Mouse (Mus musculus) retina, postnatal 7 days (tissue): Measurements from ENCODE around the gene Olfr90.
"Not testable (repeated sequence)": the region's sequence is repeated elsewhere in the genome, so short reads cannot be mapped to it uniquely, and the experiment has no call there.

Source experiments
- DNase-seq: peaks from one replicate; pipeline ENCODE4 v3.0.0-alpha.2; 2012; ENCODE audit warnings: low read depth, low spot score

Olfr90 gene

GRCm38 (mm10) chr17:37088399-37088798 is at the start of gene Olfr90:
TSS of gene Olfr90 (minus strand) at chr17:37088499.
- no peak for DNase-seq

GRCm38 (mm10) chr17:37131366-37131765 is 43.1 kb upstream of the Olfr90 start:
- not testable (repeated sequence) for DNase-seq

GRCm38 (mm10) chr17:37119988-37120387 is 31.7 kb upstream of the Olfr90 start, which contains the start of gene Olfr92:
TSS of gene Olfr92 (minus strand) at chr17:37120088.
- DNase-seq, result no peak

- no peak for DNase-seq
Measured at GRCm38 (mm10) chr17:37098178-37098577, 9.9 kb upstream of the Olfr90 start, which contains the start of gene Olfr91. TSS of gene Olfr91 (minus strand) at chr17:37098278.

- no peak for DNase-seq
Measured at GRCm38 (mm10) chr17:37093289-37093688, 5.0 kb upstream of the Olfr90 start.

- no peak for DNase-seq
Measured at GRCm38 (mm10) chr17:37092198-37092597, 3.9 kb upstream of the Olfr90 start.

- no peak for DNase-seq
Measured at GRCm38 (mm10) chr17:37085545-37085944, 2.8 kb downstream of the Olfr90 start.

GRCm38 (mm10) chr17:37084632-37085031 is 3.7 kb downstream of the Olfr90 start:
- DNase-seq, result no peak

- peak; percentile 68 for DNase-seq
Measured at GRCm38 (mm10) chr17:37083327-37083726, 5.0 kb downstream of the Olfr90 start.

GRCm38 (mm10) chr17:37081659-37082058 is 6.6 kb downstream of the Olfr90 start:
- DNase-seq, result no peak

- DNase-seq, result no peak
Measured at GRCm38 (mm10) chr17:37080119-37080518, 8.2 kb downstream of the Olfr90 start.

GRCm38 (mm10) chr17:37078990-37079389 is 9.3 kb downstream of the Olfr90 start:
- DNase-seq, result no peak

- no peak for DNase-seq
Measured at GRCm38 (mm10) chr17:37078193-37078592, 10.1 kb downstream of the Olfr90 start.

- DNase-seq, result no peak
Measured at GRCm38 (mm10) chr17:37075766-37076165, 12.5 kb downstream of the Olfr90 start.

- DNase-seq, result no peak
Measured at GRCm38 (mm10) chr17:37075181-37075580, 13.1 kb downstream of the Olfr90 start.

GRCm38 (mm10) chr17:37072730-37073276 is 15.5 kb downstream of the Olfr90 start:
- no peak for DNase-seq

- DNase-seq, result no peak
Measured at GRCm38 (mm10) chr17:37072080-37072729, 16.1 kb downstream of the Olfr90 start.

- DNase-seq, result no peak
Measured at GRCm38 (mm10) chr17:37070121-37070520, 18.2 kb downstream of the Olfr90 start.

GRCm38 (mm10) chr17:37067861-37068260 is 20.4 kb downstream of the Olfr90 start:
- no peak for DNase-seq

- no peak for DNase-seq
Measured at GRCm38 (mm10) chr17:37065993-37066392, 22.3 kb downstream of the Olfr90 start.

- DNase-seq, result no peak
Measured at GRCm38 (mm10) chr17:37063686-37064495, 24.4 kb downstream of the Olfr90 start.

GRCm38 (mm10) chr17:37063063-37063462 is 25.2 kb downstream of the Olfr90 start:
- no peak for DNase-seq
